Comparison of ENCODE assay signal across 9 mouse cellular contexts in genomic region chr2:166153891-166154711, GRCm38 (mm10). TPM values are rescaled to one million over a fixed set of nuclear protein-coding genes. Genes with fewer than 3 reads are reported as not detected.
A peak's percentile ranks its signal among the peaks of the same experiment; 100 is the strongest.
DNase-seq lines count a peak whose midpoint lies in the region; ATAC-seq lines count a peak whose summit lies in the region.
"Had no signal": no experiment of that assay in that cellular context is flagged by ENCODE, and none has a peak within 500 bp of the region (broad histone marks: within the 10 kb centered on the region; RNA-seq: fewer than 3 reads in every experiment).

No protein-coding gene starts in this region.

- H3K9me3 ChIP-seq in erythroblast, embryonic 14.5 days (ENCODE audit: control insufficient read depth, low read length): no peaks in the 10 kb centered on the region
- H3K9me3 ChIP-seq in forebrain, embryonic 11.5 days (ENCODE audit: control insufficient read depth, low read length): no peaks in the 10 kb centered on the region
- H3K9me3 ChIP-seq in midbrain, embryonic 14.5 days (ENCODE audit: control insufficient read depth, low read length): no peaks in the 10 kb centered on the region

- H3K36me3 ChIP-seq in erythroblast, embryonic 14.5 days (ENCODE audit: control insufficient read depth): no peaks in the 10 kb centered on the region
- H3K36me3 ChIP-seq in forebrain, embryonic 11.5 days (ENCODE audit: control insufficient read depth, insufficient read depth, low read length): no peaks in the 10 kb centered on the region
- no peaks in the 10 kb centered on the region for H3K36me3 ChIP-seq in midbrain, embryonic 14.5 days (ENCODE audit: control insufficient read depth, insufficient read depth, low read length)

- H3K4me3 ChIP-seq in erythroblast, embryonic 14.5 days (replicated peaks): peak overlapping the region; percentile 9
- H3K4me3 ChIP-seq in forebrain, embryonic 11.5 days (ENCODE audit: low read depth, low read length): peak overlapping the region; percentile 72
- H3K4me3 ChIP-seq in midbrain, embryonic 14.5 days (replicated peaks; ENCODE audit: low read depth, low read length): peak overlapping the region; percentile 68

- H3K4me1 ChIP-seq in erythroblast, embryonic 14.5 days (ENCODE audit: control insufficient read depth): no peaks in the 10 kb centered on the region
- peaks cover 40% of the 10 kb centered on the region for H3K4me1 ChIP-seq in forebrain, embryonic 11.5 days (replicated peaks; ENCODE audit: control insufficient read depth, insufficient read depth, low read length)
- H3K4me1 ChIP-seq in midbrain, embryonic 14.5 days (ENCODE audit: control insufficient read depth, insufficient read depth, low read length): peaks cover 40% of the 10 kb centered on the region

- peak overlapping the region; percentile 89 for H3K9ac ChIP-seq in forebrain, embryonic 11.5 days (ENCODE audit: low read length)
- peak overlapping the region; percentile 86 for H3K9ac ChIP-seq in midbrain, embryonic 14.5 days (replicated peaks; ENCODE audit: low read length)

- WGBS in forebrain, embryonic 11.5 days: under 1% methylated on average over 51 of the region's 51 CpGs
- under 1% methylated on average over 51 of the region's 51 CpGs for WGBS in midbrain, embryonic 14.5 days

- ATAC-seq in erythroblast, adult 5-6 weeks (replicated peaks; ENCODE audit: low FRiP score, poor library complexity, severe bottlenecking): no peak
- ATAC-seq in forebrain, embryonic 11.5 days (replicated peaks; ENCODE audit: low FRiP score): peak; percentile 23; the same call in 1 of the 2 replicates
- ATAC-seq in midbrain, embryonic 14.5 days (ENCODE audit: low FRiP score, low TSS enrichment): no peak

- H3K4me2 ChIP-seq in forebrain, embryonic 11.5 days (ENCODE audit: low read depth, low read length, severe bottlenecking): peak overlapping the region; percentile 89
- peak overlapping the region; percentile 96 for H3K4me2 ChIP-seq in midbrain, embryonic 14.5 days (ENCODE audit: low read length)

- peak; percentile 50 for DNase-seq in ES-CJ7 (ENCODE audit: low read depth, low spot score)
- peak; percentile 81 for DNase-seq in forebrain, embryonic 11.5 days (ENCODE audit: low spot score)
- peak; percentile 23 for DNase-seq in kidney, adult 9 months
- DNase-seq in midbrain, embryonic 14.5 days: peak; percentile 62
- no peak for DNase-seq in left cerebral cortex, adult 11 months (ENCODE audit: low spot score)
- DNase-seq in cerebellum, adult 11-12 months: no peak

- peaks cover 52% of the 10 kb centered on the region for H3K27me3 ChIP-seq in erythroblast, embryonic 14.5 days (ENCODE audit: control insufficient read depth)
- H3K27me3 ChIP-seq in forebrain, embryonic 11.5 days (ENCODE audit: control insufficient read depth, insufficient read depth, low read length): no peaks in the 10 kb centered on the region
- H3K27me3 ChIP-seq in midbrain, embryonic 14.5 days (ENCODE audit: control insufficient read depth, insufficient read depth, low read length): no peaks in the 10 kb centered on the region

- peak overlapping the region; percentile 80; the same call in 1 of the 2 replicates for H3K27ac ChIP-seq in forebrain, embryonic 11.5 days (ENCODE audit: low read depth, low read length)
- H3K27ac ChIP-seq in midbrain, embryonic 14.5 days (replicated peaks; ENCODE audit: low read depth, low read length): peak overlapping the region; percentile 89

RNA-seq across cellular contexts. Expression of gene Sulf2, which starts 1.4 kb away (rescaled TPM):
- 0.01 TPM in 1 of 2 replicates, not detected in the other for polyA plus RNA-seq in erythroblast, embryonic 14.5 days (2012)
- 2.5 and 5.4 TPM in 2 replicates for total RNA-seq in erythroblast, adult 5-6 weeks (2015; ENCODE audit: low replicate concordance)
- 1.1 and 6.0 TPM in 2 replicates for total RNA-seq in erythroblast, adult 5-6 weeks (2017; ENCODE audit: low replicate concordance)
- 97.9 and 102 TPM in 2 replicates for polyA plus RNA-seq in forebrain, embryonic 11.5 days (2014; fragmentation: Nextera tagmentation; extraction: Ambion mirVana)
- 90.9 and 93.8 TPM in 2 replicates for polyA plus RNA-seq in midbrain, embryonic 14.5 days (2014; fragmentation: Nextera tagmentation; extraction: Ambion mirVana)
- total RNA-seq: CH12.LX had no signal

Comparison
In these comparisons a context has a peak if more than half of its experiments do, and no peak if none do; other contexts are left out.
1. H3K4me3 ChIP-seq: peak in every context shown above with its lines; median percentile 72 in forebrain, embryonic 11.5 days; 68 in midbrain, embryonic 14.5 days; 9 in erythroblast, embryonic 14.5 days.
2. DNase-seq: peak in ES-CJ7 (single experiment), forebrain, embryonic 11.5 days (single experiment), kidney, adult 9 months (single experiment) and midbrain, embryonic 14.5 days (single experiment); none in left cerebral cortex, adult 11 months (single experiment) and cerebellum, adult 11-12 months (single experiment).
3. RNA of gene Sulf2, which starts 1.4 kb away (polyA plus RNA-seq): 97.9 to 102 TPM in forebrain, embryonic 11.5 days and 90.9 to 93.8 TPM in midbrain, embryonic 14.5 days; 0.01 TPM in erythroblast, embryonic 14.5 days; every median in the first group is over 10 times any median in the second.